In the genomic region with DNA sequence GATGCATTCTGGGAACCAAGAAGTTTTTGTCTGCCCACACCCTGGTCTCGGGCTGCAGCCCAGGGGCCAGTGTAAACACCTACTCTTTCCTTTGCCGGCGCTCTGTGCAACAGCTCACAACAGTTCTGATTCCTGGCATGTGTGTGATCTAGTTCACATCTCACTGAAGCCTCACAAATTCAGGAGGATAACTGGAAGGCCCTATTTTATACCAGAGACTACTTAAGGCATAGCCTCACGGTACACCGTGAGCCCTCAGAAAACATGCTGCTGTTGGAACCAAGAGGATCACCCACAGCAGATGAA, we compare ENCODE assay signal across 10 mouse cellular contexts. TPM values are rescaled to one million over a fixed set of nuclear protein-coding genes. Genes with fewer than 3 reads are reported as not detected.
DNase-seq lines count a peak whose midpoint lies in the region; ATAC-seq lines count a peak whose summit lies in the region.
"Had no signal": no experiment of that assay in that cellular context is flagged by ENCODE, and none has a peak within 500 bp of the region (broad histone marks: within the 10 kb centered on the region; RNA-seq: fewer than 3 reads in every experiment).

No protein-coding gene starts in this region.

- 55% methylated on average over 5 of the region's 5 CpGs for WGBS in embryonic facial prominence, embryonic 13.5 days
- 58% methylated on average over 5 of the region's 5 CpGs for WGBS in hindbrain, embryonic 11.5 days
- 37% methylated on average over 5 of the region's 5 CpGs for WGBS in midbrain, embryonic 14.5 days

- peaks cover 19% of the 10 kb centered on the region for H3K4me1 ChIP-seq in embryonic facial prominence, embryonic 13.5 days
- H3K4me1 ChIP-seq in hindbrain, embryonic 11.5 days (replicated peaks; ENCODE audit: control insufficient read depth, insufficient read depth, low read length), result peaks cover 10% of the 10 kb centered on the region
- peaks cover 28% of the 10 kb centered on the region for H3K4me1 ChIP-seq in midbrain, embryonic 14.5 days (ENCODE audit: control insufficient read depth, insufficient read depth, low read length)

- no peak overlapping the region for H3K4me3 ChIP-seq in embryonic facial prominence, embryonic 13.5 days
- no peak overlapping the region for H3K4me3 ChIP-seq in hindbrain, embryonic 11.5 days (ENCODE audit: low read depth, low read length)
- no peak overlapping the region for H3K4me3 ChIP-seq in midbrain, embryonic 14.5 days (replicated peaks; ENCODE audit: low read depth, low read length)

- peak overlapping the region; percentile 73 for H3K27ac ChIP-seq in embryonic facial prominence, embryonic 13.5 days
- peak overlapping the region; percentile 34 for H3K27ac ChIP-seq in hindbrain, embryonic 11.5 days (ENCODE audit: low read depth, low read length)
- H3K27ac ChIP-seq in midbrain, embryonic 14.5 days (replicated peaks; ENCODE audit: low read depth, low read length), result peak overlapping the region; percentile 84

- no peaks in the 10 kb centered on the region for H3K9me3 ChIP-seq in embryonic facial prominence, embryonic 13.5 days
- H3K9me3 ChIP-seq in hindbrain, embryonic 11.5 days (ENCODE audit: control insufficient read depth, low read length), result no peaks in the 10 kb centered on the region
- no peaks in the 10 kb centered on the region for H3K9me3 ChIP-seq in midbrain, embryonic 14.5 days (ENCODE audit: control insufficient read depth, low read length)

- H3K36me3 ChIP-seq in embryonic facial prominence, embryonic 13.5 days, result no peaks in the 10 kb centered on the region
- H3K36me3 ChIP-seq in hindbrain, embryonic 11.5 days (ENCODE audit: control insufficient read depth, insufficient read depth, low read length), result no peaks in the 10 kb centered on the region
- H3K36me3 ChIP-seq in midbrain, embryonic 14.5 days (ENCODE audit: control insufficient read depth, insufficient read depth, low read length), result no peaks in the 10 kb centered on the region

- peak; percentile 6 for DNase-seq in kidney, adult 18-20 months
- no peak for DNase-seq in kidney, adult 8-10 months
- peak; percentile 9 for DNase-seq in hindbrain, embryonic 11.5 days (ENCODE audit: low spot score)
- DNase-seq in midbrain, embryonic 14.5 days, result no peak
- no peak for DNase-seq in cerebellum, adult 9-11 months
- DNase-seq in cerebellum, postnatal 36 days, result no peak
- no peak for DNase-seq in layer of hippocampus, postnatal 36 days
- DNase-seq: adrenal gland, postnatal 10 days; lung, postnatal 14 days had no signal

- no peaks in the 10 kb centered on the region for H3K27me3 ChIP-seq in embryonic facial prominence, embryonic 13.5 days
- no peaks in the 10 kb centered on the region for H3K27me3 ChIP-seq in hindbrain, embryonic 11.5 days (ENCODE audit: control insufficient read depth, insufficient read depth, low read length)
- no peaks in the 10 kb centered on the region for H3K27me3 ChIP-seq in midbrain, embryonic 14.5 days (ENCODE audit: control insufficient read depth, insufficient read depth, low read length)

- ATAC-seq in embryonic facial prominence, embryonic 13.5 days (ENCODE audit: insufficient number of reproducible peaks, insufficient read depth, low FRiP score, low TSS enrichment, low read depth), result no peak
- ATAC-seq in hindbrain, embryonic 11.5 days (ENCODE audit: low FRiP score), result no peak; the same call in 1 of the 2 replicates
- peak; percentile 2; the same call in 1 of the 2 replicates for ATAC-seq in midbrain, embryonic 14.5 days (ENCODE audit: low FRiP score, low TSS enrichment)

- peak overlapping the region; percentile 46; the same call in 1 of the 2 replicates for H3K9ac ChIP-seq in embryonic facial prominence, embryonic 13.5 days
- H3K9ac ChIP-seq in hindbrain, embryonic 11.5 days (ENCODE audit: low read depth, low read length), result no peak overlapping the region
- H3K9ac ChIP-seq in midbrain, embryonic 14.5 days (replicated peaks; ENCODE audit: low read length), result no peak overlapping the region

- H3K4me2 ChIP-seq in embryonic facial prominence, embryonic 13.5 days, result no peak overlapping the region
- no peak overlapping the region for H3K4me2 ChIP-seq in hindbrain, embryonic 11.5 days (replicated peaks; ENCODE audit: low read depth, low read length)
- no peak overlapping the region for H3K4me2 ChIP-seq in midbrain, embryonic 14.5 days (ENCODE audit: low read length)

RNA-seq across cellular contexts. Expression of gene P2rx7, which starts 10.5 kb away (rescaled TPM):
- polyA plus RNA-seq in embryonic facial prominence, embryonic 13.5 days (2015; fragmentation: Nextera tagmentation; extraction: Ambion mirVana), result 1.8 and 2.0 TPM in 2 replicates
- 3.4 and 3.5 TPM in 2 replicates for polyA plus RNA-seq in hindbrain, embryonic 11.5 days (2014; fragmentation: Nextera tagmentation; extraction: Ambion mirVana)
- polyA plus RNA-seq in midbrain, embryonic 14.5 days (2014; fragmentation: Nextera tagmentation; extraction: Ambion mirVana), result 3.2 and 3.9 TPM in 2 replicates
- 1 to 10 TPM; 7.4 to 7.7 TPM for total RNA-seq in layer of hippocampus, postnatal 36 days (2021)

RNA-seq across cellular contexts. Expression of gene Ift81, which starts 39.9 kb away (rescaled TPM):
- 48.2 and 49.9 TPM in 2 replicates for polyA plus RNA-seq in embryonic facial prominence, embryonic 13.5 days (2015; fragmentation: Nextera tagmentation; extraction: Ambion mirVana)
- polyA plus RNA-seq in hindbrain, embryonic 11.5 days (2014; fragmentation: Nextera tagmentation; extraction: Ambion mirVana), result 46.1 and 49.1 TPM in 2 replicates
- polyA plus RNA-seq in midbrain, embryonic 14.5 days (2014; fragmentation: Nextera tagmentation; extraction: Ambion mirVana), result 56.2 and 64.4 TPM in 2 replicates
- 10 to 100 TPM; 37.1 to 40.5 TPM for total RNA-seq in layer of hippocampus, postnatal 36 days (2021)

RNA-seq across cellular contexts. Expression of gene P2rx4, which starts 53.1 kb away (rescaled TPM):
- polyA plus RNA-seq in embryonic facial prominence, embryonic 13.5 days (2015; fragmentation: Nextera tagmentation; extraction: Ambion mirVana), result 13.2 and 16.9 TPM in 2 replicates
- polyA plus RNA-seq in hindbrain, embryonic 11.5 days (2014; fragmentation: Nextera tagmentation; extraction: Ambion mirVana), result 10.8 and 12.4 TPM in 2 replicates
- polyA plus RNA-seq in midbrain, embryonic 14.5 days (2014; fragmentation: Nextera tagmentation; extraction: Ambion mirVana), result 10.7 and 13.6 TPM in 2 replicates
- total RNA-seq in layer of hippocampus, postnatal 36 days (2021), result 10 to 100 TPM; 12.9 to 13.1 TPM

Comparison
In these comparisons a context has a peak if more than half of its experiments do, and no peak if none do; other contexts are left out.
1. DNase-seq: peak in kidney, adult 18-20 months (single experiment) and hindbrain, embryonic 11.5 days (single experiment); none in kidney, adult 8-10 months (0 of 2), midbrain, embryonic 14.5 days (single experiment), cerebellum, adult 9-11 months (single experiment), cerebellum, postnatal 36 days (0 of 2) and layer of hippocampus, postnatal 36 days (0 of 2).
2. H3K27ac ChIP-seq: peak in every context shown above with its lines; median percentile 84 in midbrain, embryonic 14.5 days; 73 in embryonic facial prominence, embryonic 13.5 days; 34 in hindbrain, embryonic 11.5 days.